Mouse (Mus musculus) heart, embryonic 14.5 days (tissue): ENCODE results near the gene Nkain4. TPM values are rescaled to one million over a fixed set of nuclear protein-coding genes. Genes with fewer than 3 reads are reported as not detected.

ENCODE experiments used
- ATAC-seq: fragments of 200-750 bp; cut with Nextera tagmentation; 2 replicates; pipeline ENCODE4 v1.8.0; 2017; ENCODE audit warnings: low read depth, moderate TSS enrichment; ENCODE audit not compliant: insufficient number of reproducible peaks, insufficient read depth, low FRiP score
- H3K27ac ChIP-seq, 2 experiments: fragments of 200-500 bp in 1 of 2; fragments of 300-500 bp in 1 of 2; sonication (generic) in 1 of 2; replicated peaks in 1 of 2; 2 replicates each; pipeline ENCODE4 v1.5.1; 2012 to 2014; ENCODE audit warnings: low read depth in 2 of 2, low read length in 2 of 2, control low read depth in 1 of 2, mild to moderate bottlenecking in 1 of 2, mixed read lengths in 1 of 2; ENCODE audit not compliant: control insufficient read depth in 1 of 2, insufficient read depth in 1 of 2
- H3K27me3 ChIP-seq: fragments of 300-500 bp; sonication (generic); 2 replicates; pipeline ENCODE4 v1.6.1; 2014; ENCODE audit warnings: mild to moderate bottlenecking, low read length, control low read depth; ENCODE audit not compliant: control insufficient read depth, insufficient read depth
- H3K36me3 ChIP-seq: fragments of 300-500 bp; sonication (generic); 2 replicates; pipeline ENCODE4 v1.6.1; 2014; ENCODE audit warnings: mild to moderate bottlenecking, control low read depth, low read length, mixed read lengths; ENCODE audit not compliant: control insufficient read depth, insufficient read depth
- H3K4me1 ChIP-seq, 2 experiments: fragments of 200-500 bp in 1 of 2; fragments of 300-500 bp in 1 of 2; sonication (generic) in 1 of 2; 2 replicates each; pipeline ENCODE4 v1.6.1; 2012 to 2014; ENCODE audit warnings: low read length in 2 of 2, control low read depth in 1 of 2, mixed read lengths in 1 of 2; ENCODE audit not compliant: control insufficient read depth in 2 of 2, insufficient read depth in 2 of 2
- H3K4me2 ChIP-seq: fragments of 300-500 bp; sonication (generic); 2 replicates; pipeline ENCODE4 v1.6.1; 2014; ENCODE audit warnings: mild to moderate bottlenecking, low read length
- H3K4me3 ChIP-seq, 2 experiments: fragments of 200-500 bp in 1 of 2; fragments of 300-500 bp in 1 of 2; sonication (generic) in 1 of 2; 2 replicates each; pipeline ENCODE4 v1.5.1; 2012 to 2014; ENCODE audit warnings: low read length in 2 of 2, mild to moderate bottlenecking in 2 of 2, control low read depth in 1 of 2, low read depth in 1 of 2, moderate library complexity in 1 of 2; ENCODE audit not compliant: control insufficient read depth in 1 of 2, insufficient read depth in 1 of 2
- H3K9ac ChIP-seq: fragments of 300-500 bp; sonication (generic); 2 replicates; pipeline ENCODE4 v1.6.1; 2014; ENCODE audit warnings: mild to moderate bottlenecking, low read length
- H3K9me3 ChIP-seq: fragments of 300-500 bp; sonication (generic); 2 replicates; pipeline ENCODE4 v1.6.1; 2016; ENCODE audit warnings: low read length, control low read depth; ENCODE audit not compliant: control insufficient read depth
- WGBS: fragments of 180-500 bp; shearing (Covaris S2); extraction: QIAGEN DNeasy Blood & Tissue Kit; methylation state at CpG from one replicate; pipeline ENCODE4 v1.1.7; 2014; 5-methylcytosine and 5-hydroxymethylcytosine counted together
- polyA plus RNA-seq: library from polyadenylated mRNA; unstranded; fragments of >200 nt; fragmentation: Nextera tagmentation; extraction: Ambion mirVana; gene quantifications from 2 replicates; pipeline ENCODE4 v1.2.1, GENCODE M21; 2014

The Nkain4 gene
- polyA plus RNA-seq, 1 experiment from 2014 or later: 57.4 TPM

GRCm38 (mm10) chr2:180920810-180921400 is 33.6 kb downstream of the Nkain4 start, which contains the start of gene Ythdf1:
Ythdf1 (minus strand) TSS chr2:180920949.
- H3K9ac ChIP-seq: peak within 1 kb of the TSS; percentile 99
- H3K9me3 ChIP-seq: no peaks in the 10 kb centered on the region
- H3K36me3 ChIP-seq: peaks cover 31% of the 10 kb centered on the region
- H3K4me1 ChIP-seq: peaks cover 2 to 13% of the 10 kb centered on the region in 2 experiments
- peak within 1 kb of the TSS; percentile 87 to 92 for H3K4me3 ChIP-seq
- peak within 1 kb of the TSS; percentile 70 for H3K4me2 ChIP-seq
- H3K27me3 ChIP-seq: no peaks in the 10 kb centered on the region
- peak within 1 kb of the TSS; percentile 36 to 72 for H3K27ac ChIP-seq
- peak; percentile 95 for ATAC-seq
- WGBS: under 1% methylated on average over 55 of the region's 56 CpGs

- H3K4me1 ChIP-seq: peaks cover 2 to 20% of the 10 kb centered on the region in 2 experiments
- WGBS: under 1% methylated on average over 60 of the region's 61 CpGs
- peak overlapping the region; percentile 36 to 72 for H3K27ac ChIP-seq
- peak; percentile 45 for ATAC-seq
- H3K9me3 ChIP-seq: no peaks in the 10 kb centered on the region
- H3K9ac ChIP-seq: peak overlapping the region; percentile 99
- peaks cover 36% of the 10 kb centered on the region for H3K36me3 ChIP-seq
- peak overlapping the region; percentile 87 to 92 for H3K4me3 ChIP-seq
- H3K27me3 ChIP-seq: no peaks in the 10 kb centered on the region
- H3K4me2 ChIP-seq: peak overlapping the region; percentile 70
Observed at GRCm38 (mm10) chr2:180919913-180920809, 34.3 kb downstream of the Nkain4 start.

DNA sequence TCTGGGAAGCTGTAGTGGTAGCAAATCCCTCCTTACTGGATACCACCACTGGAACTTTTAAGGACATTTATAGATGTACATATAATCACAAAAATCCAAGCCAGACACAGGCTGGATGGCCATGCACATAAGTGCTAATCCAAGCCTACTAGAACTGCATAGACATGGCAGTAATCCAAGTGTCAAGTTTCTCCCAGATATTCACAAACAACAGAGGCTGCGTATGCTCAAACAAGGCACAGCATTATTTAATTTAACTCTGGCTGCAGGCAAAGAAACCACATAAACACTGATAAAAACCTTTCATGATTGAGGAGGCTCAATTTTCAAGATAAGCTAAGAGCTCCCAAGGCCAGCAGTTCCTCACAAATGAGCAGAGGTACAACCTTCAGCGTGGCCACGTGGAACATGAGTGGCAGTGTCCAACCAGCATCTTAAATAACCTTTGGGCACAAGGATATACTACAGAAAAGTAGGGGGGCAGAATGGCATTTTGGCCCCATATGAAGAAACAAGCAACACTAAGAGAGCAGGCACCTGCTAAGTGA is 38.5 kb downstream of the Nkain4 start:
- no peak for ATAC-seq
- 44% methylated on average over 3 of the region's 3 CpGs for WGBS
- Histone ChIP-seq H3K4me3 (no peak overlapping the region), H3K27me3 (no peaks in the 10 kb centered on the region), H3K4me1 (peaks cover 0 to 24% of the 10 kb centered on the region in 2 experiments; a peak in 3 of 4 replicates), H3K27ac (no peak overlapping the region; a peak in 1 of 4 replicates), H3K9me3 (no peaks in the 10 kb centered on the region), H3K4me2 (no peak overlapping the region), H3K9ac (no peak overlapping the region), H3K36me3 (peaks cover 77% of the 10 kb centered on the region)

DNA sequence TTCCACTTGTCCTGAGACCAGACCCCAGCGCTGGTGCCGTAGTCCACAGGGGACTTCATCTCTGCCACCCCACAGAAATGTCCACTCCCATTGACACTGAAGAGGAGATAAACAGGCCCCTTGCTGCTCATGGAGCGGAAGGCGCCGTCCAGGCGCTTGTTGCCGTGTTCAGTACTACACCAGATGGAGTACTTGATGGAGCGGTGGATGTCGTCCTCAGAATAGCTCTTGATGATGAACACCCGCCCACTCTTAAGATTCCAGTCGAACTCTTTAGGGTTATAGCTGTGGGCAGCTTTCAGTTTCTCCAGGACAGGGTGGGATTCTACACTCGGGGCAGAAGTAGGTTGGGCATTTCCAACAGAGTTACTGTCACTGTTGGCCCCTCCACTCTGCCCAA is 43.6 kb downstream of the Nkain4 start:
- Histone ChIP-seq H3K4me3 (no peak overlapping the region), H3K27me3 (no peaks in the 10 kb centered on the region), H3K4me1 (peaks cover 0 to 12% of the 10 kb centered on the region in 2 experiments; a peak in 2 of 4 replicates), H3K36me3 (peaks cover 90% of the 10 kb centered on the region), H3K9me3 (no peaks in the 10 kb centered on the region), H3K27ac (no peak overlapping the region), H3K4me2 (no peak overlapping the region), H3K9ac (no peak overlapping the region)
- no peak for ATAC-seq
- WGBS: 78% methylated on average over 12 of the region's 12 CpGs

- H3K9ac ChIP-seq: no peak overlapping the region
- H3K27me3 ChIP-seq: no peaks in the 10 kb centered on the region
- H3K9me3 ChIP-seq: no peaks in the 10 kb centered on the region
- ATAC-seq: no peak
- 75% methylated on average over 5 of the region's 5 CpGs for WGBS
- H3K27ac ChIP-seq: no peak overlapping the region
- no peaks in the 10 kb centered on the region for H3K4me1 ChIP-seq
- no peak overlapping the region for H3K4me3 ChIP-seq
- H3K36me3 ChIP-seq: peaks cover 65% of the 10 kb centered on the region
- no peak overlapping the region for H3K4me2 ChIP-seq
Observed at GRCm38 (mm10) chr2:180905556-180906221, 48.8 kb downstream of the Nkain4 start.

DNA sequence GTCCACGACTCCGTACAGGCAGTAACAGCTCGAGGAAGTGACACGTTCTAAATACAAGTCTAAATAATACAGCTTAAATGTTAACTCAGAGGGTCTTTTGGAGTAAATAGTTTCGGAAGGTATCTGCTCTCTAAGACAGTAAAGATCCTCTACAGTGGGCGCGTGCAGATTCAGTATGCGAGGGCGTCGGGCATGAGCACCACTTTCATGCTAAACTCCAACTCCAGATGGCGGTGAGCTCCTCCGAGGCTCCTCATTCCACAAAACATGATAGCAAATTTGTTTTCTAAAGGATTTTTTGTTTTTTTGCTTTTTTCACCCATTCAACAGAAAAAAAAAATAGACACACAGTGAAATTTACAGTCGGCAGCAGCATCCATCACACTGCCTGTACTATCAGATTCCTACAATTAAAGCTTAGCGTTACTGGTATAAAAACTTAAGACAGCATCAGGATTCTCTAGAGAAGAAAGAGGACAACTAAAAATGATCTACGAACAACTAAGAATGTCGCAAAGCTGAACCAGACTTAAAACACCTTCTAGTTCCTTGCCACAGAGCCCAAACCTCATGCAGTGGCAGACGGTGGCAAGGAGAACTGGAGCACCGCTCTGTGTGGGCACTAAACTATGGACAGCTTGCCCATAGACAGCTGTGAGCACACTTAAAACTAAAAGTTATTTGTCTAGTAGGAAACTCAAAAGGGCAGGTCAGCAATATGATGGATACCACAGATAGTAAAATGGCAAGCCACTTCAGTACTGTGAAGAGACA is 49.9 kb downstream of the Nkain4 start:
- H3K4me2 ChIP-seq: no peak overlapping the region
- H3K27ac ChIP-seq: no peak overlapping the region
- 91% methylated on average over 18 of the region's 18 CpGs for WGBS
- ATAC-seq: no peak
- no peaks in the 10 kb centered on the region for H3K9me3 ChIP-seq
- no peaks in the 10 kb centered on the region for H3K4me1 ChIP-seq
- peaks cover 54% of the 10 kb centered on the region for H3K36me3 ChIP-seq
- no peak overlapping the region for H3K9ac ChIP-seq
- H3K4me3 ChIP-seq: no peak overlapping the region
- H3K27me3 ChIP-seq: no peaks in the 10 kb centered on the region

DNA sequence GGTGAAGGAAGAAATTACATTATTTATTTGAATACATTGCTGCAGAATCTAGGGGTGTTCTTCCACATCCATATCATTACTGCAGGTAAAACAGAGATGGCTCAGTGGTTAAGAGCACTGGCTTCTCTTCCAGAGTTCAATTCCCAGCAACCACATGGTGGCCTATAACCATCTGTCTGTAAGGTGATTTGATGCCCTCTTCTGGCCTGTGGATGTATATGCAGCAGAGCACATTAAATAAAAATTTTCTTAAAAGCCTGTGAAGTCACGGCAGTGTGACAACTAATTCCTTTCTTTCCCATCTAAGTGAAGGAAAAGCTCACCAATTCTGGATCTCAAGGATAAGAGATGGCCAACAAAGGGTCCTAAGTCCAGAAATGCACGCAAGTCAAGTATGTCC is 52.4 kb downstream of the Nkain4 start:
- Histone ChIP-seq H3K9ac (no peak overlapping the region), H3K4me3 (no peak overlapping the region), H3K27ac (no peak overlapping the region), H3K36me3 (peaks cover 34% of the 10 kb centered on the region), H3K9me3 (no peaks in the 10 kb centered on the region), H3K27me3 (peaks cover 7% of the 10 kb centered on the region; the same call in 1 of the 2 replicates), H3K4me2 (no peak overlapping the region), H3K4me1 (no peaks in the 10 kb centered on the region)
- 52% methylated on average over 2 of the region's 2 CpGs for WGBS
- no peak for ATAC-seq
